Comparison of ENCODE assay signal across 18 mouse cellular contexts in the genomic region with DNA sequence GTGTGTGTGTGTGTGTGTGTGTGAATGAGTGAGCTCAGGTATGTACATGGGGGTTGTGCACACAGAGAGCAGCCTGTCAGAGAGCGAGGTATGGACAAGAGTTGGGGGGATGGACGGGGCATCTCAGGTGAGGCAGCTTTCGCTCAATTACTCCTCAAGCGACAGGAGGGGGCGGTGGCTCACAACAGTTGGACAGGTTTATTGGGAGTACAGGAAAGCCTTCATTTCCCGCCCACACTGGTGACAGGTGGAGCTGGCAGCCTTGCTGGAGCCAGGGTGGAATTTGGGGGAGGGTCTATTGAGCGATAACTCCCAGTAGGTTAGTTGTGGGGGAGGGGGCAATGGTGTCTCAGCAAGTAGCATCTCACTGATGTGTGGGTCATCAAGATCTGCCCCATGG. TPM values are rescaled to one million over a fixed set of nuclear protein-coding genes. Genes with fewer than 3 reads are reported as not detected.
DNase-seq lines count a peak whose midpoint lies in the region; ATAC-seq lines count a peak whose summit lies in the region.
"Had no signal": no experiment of that assay in that cellular context is flagged by ENCODE, and none has a peak within 500 bp of the region (broad histone marks: within the 10 kb centered on the region; RNA-seq: fewer than 3 reads in every experiment).

No protein-coding gene starts in this region.

- no peak for ATAC-seq in cerebellum, adult (ENCODE audit: insufficient number of reproducible peaks, low FRiP score, low TSS enrichment)
- no peak for ATAC-seq in embryonic facial prominence, embryonic 14.5 days (ENCODE audit: low read depth)
- ATAC-seq: forebrain, embryonic 13.5 days; forebrain, embryonic 15.5 days; forebrain, postnatal 0 days had no signal

- H3K27ac ChIP-seq in embryonic facial prominence, embryonic 14.5 days (replicated peaks; ENCODE audit: low read depth, low read length), result no peak overlapping the region
- no peak overlapping the region for H3K27ac ChIP-seq in embryonic facial prominence, embryonic 10.5 days (replicated peaks)
- H3K27ac ChIP-seq: embryonic facial prominence, embryonic 13.5 days; forebrain, embryonic 13.5 days; forebrain, embryonic 15.5 days had no signal

- H3K4me3 ChIP-seq in embryonic facial prominence, embryonic 14.5 days (ENCODE audit: low read depth, low read length), result no peak overlapping the region
- no peak overlapping the region for H3K4me3 ChIP-seq in embryonic facial prominence, embryonic 10.5 days
- H3K4me3 ChIP-seq: embryonic facial prominence, embryonic 13.5 days; forebrain, embryonic 13.5 days; forebrain, embryonic 15.5 days had no signal

- H3K9me3 ChIP-seq in embryonic facial prominence, embryonic 14.5 days (ENCODE audit: control insufficient read depth, low read length), result no peaks in the 10 kb centered on the region
- H3K9me3 ChIP-seq in embryonic facial prominence, embryonic 10.5 days, result no peaks in the 10 kb centered on the region
- H3K9me3 ChIP-seq: embryonic facial prominence, embryonic 13.5 days; forebrain, embryonic 13.5 days; forebrain, embryonic 15.5 days had no signal

- no peak overlapping the region for H3K4me2 ChIP-seq in embryonic facial prominence, embryonic 14.5 days (ENCODE audit: low read depth, low read length)
- H3K4me2 ChIP-seq: embryonic facial prominence, embryonic 13.5 days; forebrain, embryonic 13.5 days; forebrain, embryonic 15.5 days had no signal

- no peaks in the 10 kb centered on the region for H3K36me3 ChIP-seq in embryonic facial prominence, embryonic 14.5 days (ENCODE audit: control insufficient read depth, insufficient read depth, low read length)
- H3K36me3 ChIP-seq in embryonic facial prominence, embryonic 10.5 days (replicated peaks), result no peaks in the 10 kb centered on the region
- H3K36me3 ChIP-seq: embryonic facial prominence, embryonic 13.5 days; forebrain, embryonic 15.5 days had no signal

- no peak overlapping the region for H3K9ac ChIP-seq in embryonic facial prominence, embryonic 14.5 days (ENCODE audit: low read depth, low read length)
- H3K9ac ChIP-seq: embryonic facial prominence, embryonic 13.5 days; forebrain, embryonic 13.5 days; forebrain, embryonic 15.5 days; forebrain, postnatal 0 days had no signal

- WGBS in embryonic facial prominence, embryonic 14.5 days, result 51% methylated on average over 7 of the region's 7 CpGs
- 71% methylated on average over 7 of the region's 7 CpGs for WGBS in embryonic facial prominence, embryonic 10.5 days

- H3K4me1 ChIP-seq in embryonic facial prominence, embryonic 14.5 days (ENCODE audit: control insufficient read depth, insufficient read depth, low read length), result no peaks in the 10 kb centered on the region
- H3K4me1 ChIP-seq in embryonic facial prominence, embryonic 10.5 days, result peaks cover 3% of the 10 kb centered on the region; the same call in 1 of the 2 replicates
- H3K4me1 ChIP-seq: embryonic facial prominence, embryonic 13.5 days; forebrain, embryonic 13.5 days; forebrain, embryonic 15.5 days had no signal

- peak; percentile 76 to 77 for DNase-seq in cerebellum, postnatal 10 days
- DNase-seq in embryonic facial prominence, embryonic 14.5 days (ENCODE audit: low spot score), result peak; percentile 13
- no peak for DNase-seq in embryonic facial prominence, embryonic 10.5 days (ENCODE audit: low spot score)
- peak; percentile 43 for DNase-seq in brain, adult 2 months (ENCODE audit: low read depth, low spot score)
- DNase-seq in thymus, postnatal 4 days, result no peak
- DNase-seq: adrenal gland, adult 2 months; adrenal gland, postnatal 10 days; adrenal gland, postnatal 25 days; cerebellum, adult 11 months; cerebellum, adult 2 months; cerebellum, postnatal 36 days; forebrain, postnatal 0 days had no signal

- H3K27me3 ChIP-seq in embryonic facial prominence, embryonic 14.5 days (replicated peaks; ENCODE audit: control insufficient read depth, insufficient read depth, low read length), result no peaks in the 10 kb centered on the region
- H3K27me3 ChIP-seq in embryonic facial prominence, embryonic 10.5 days (replicated peaks; ENCODE audit: low read depth, poor library complexity, severe bottlenecking), result no peaks in the 10 kb centered on the region
- H3K27me3 ChIP-seq: embryonic facial prominence, embryonic 13.5 days; forebrain, embryonic 13.5 days; forebrain, embryonic 15.5 days had no signal

RNA-seq across cellular contexts. Expression of a gene that starts 48.2 kb away (rescaled TPM):
- 0.04 and 0.06 TPM in 2 replicates for polyA plus RNA-seq in embryonic facial prominence, embryonic 14.5 days (2014; fragmentation: Nextera tagmentation; extraction: Ambion mirVana)
- 0.02 and 0.03 TPM in 2 replicates for polyA plus RNA-seq in embryonic facial prominence, embryonic 10.5 days (2016; fragmentation: Nextera tagmentation; extraction: Ambion mirVana)
- polyA plus RNA-seq: C2C12; embryonic facial prominence, embryonic 11.5 days; embryonic facial prominence, embryonic 13.5 days had no signal

Comparison
In these comparisons a context has a peak if more than half of its experiments do, and no peak if none do; other contexts are left out.
1. DNase-seq: peak in cerebellum, postnatal 10 days (2 of 2), embryonic facial prominence, embryonic 14.5 days (single experiment) and brain, adult 2 months (single experiment); none in embryonic facial prominence, embryonic 10.5 days (single experiment) and thymus, postnatal 4 days (single experiment).